Mouse (Mus musculus): ENCODE data around the gene Rab43. TPM values are rescaled to one million over a fixed set of nuclear protein-coding genes. Genes with fewer than 3 reads are reported as not detected.

Rab43 gene
- polyA plus RNA-seq, 1 experiment = 1.6 TPM

GRCm38 (mm10) chr6:87802462-87802861 is 9.5 kb downstream of the Rab43 start:
- H3K27ac ChIP-seq (ENCODE audit: insufficient read depth, low read length) = no peak overlapping the region
- H3K9me3 ChIP-seq (replicated peaks; ENCODE audit: control insufficient read depth, insufficient read depth, low read length, poor library complexity, severe bottlenecking) = no peaks in the 10 kb centered on the region
- H3K36me3 ChIP-seq (ENCODE audit: control insufficient read depth, insufficient read depth, low read length, poor library complexity, severe bottlenecking) = no peaks in the 10 kb centered on the region
- H3K4me3 ChIP-seq (ENCODE audit: low read depth, low read length) = no peak overlapping the region
- no peaks in the 10 kb centered on the region for H3K27me3 ChIP-seq (ENCODE audit: control insufficient read depth, insufficient read depth, low read length, poor library complexity, severe bottlenecking)
- TF ChIP-seq EP300 (IDR thresholded peaks at IDR 0.05; ENCODE audit: insufficient read depth, low read depth, low read length) (no peak), POLR2A (IDR thresholded peaks at IDR 0.05; ENCODE audit: insufficient read depth, low read length) (no peak), CTCF (IDR thresholded peaks at IDR 0.05; ENCODE audit: low read depth, low read length) (no peak)
- H3K9ac ChIP-seq (ENCODE audit: low read depth, poor library complexity, severe bottlenecking) = no peak overlapping the region
- H3K4me1 ChIP-seq (ENCODE audit: control insufficient read depth, insufficient read depth, low read length) = no peaks in the 10 kb centered on the region

DNA sequence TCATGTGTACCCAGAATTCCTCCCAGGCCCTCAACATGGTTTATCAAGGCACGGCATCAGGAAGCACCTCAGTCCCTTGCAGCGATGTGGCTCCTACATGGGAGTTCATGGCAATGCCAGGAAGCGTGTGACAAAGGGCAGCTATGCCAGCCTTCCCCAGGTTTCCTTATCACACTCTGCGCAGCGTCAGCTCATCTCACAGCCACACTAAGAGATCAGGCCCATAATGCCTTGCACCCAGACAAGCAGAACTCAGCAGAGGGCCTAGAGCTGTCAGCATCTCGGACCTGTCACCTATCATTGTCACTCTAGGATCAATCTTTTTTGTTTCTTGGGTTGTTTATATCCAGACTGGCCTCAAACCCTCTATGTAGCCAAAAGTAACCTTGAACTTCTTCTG is 12.4 kb downstream of the Rab43 start:
- Histone ChIP-seq H3K27ac (ENCODE audit: insufficient read depth, low read length) (no peak overlapping the region), H3K9ac (ENCODE audit: low read depth, poor library complexity, severe bottlenecking) (no peak overlapping the region), H3K4me3 (ENCODE audit: low read depth, low read length) (no peak overlapping the region), H3K27me3 (ENCODE audit: control insufficient read depth, insufficient read depth, low read length, poor library complexity, severe bottlenecking) (no peaks in the 10 kb centered on the region), H3K9me3 (replicated peaks; ENCODE audit: control insufficient read depth, insufficient read depth, low read length, poor library complexity, severe bottlenecking) (no peaks in the 10 kb centered on the region), H3K36me3 (ENCODE audit: control insufficient read depth, insufficient read depth, low read length, poor library complexity, severe bottlenecking) (no peaks in the 10 kb centered on the region), H3K4me1 (ENCODE audit: control insufficient read depth, insufficient read depth, low read length) (peaks cover 3% of the 10 kb centered on the region)
- TF ChIP-seq EP300 (IDR thresholded peaks at IDR 0.05; ENCODE audit: insufficient read depth, low read depth, low read length) (no peak), POLR2A (IDR thresholded peaks at IDR 0.05; ENCODE audit: insufficient read depth, low read length) (no peak), CTCF (IDR thresholded peaks at IDR 0.05; ENCODE audit: low read depth, low read length) (no peak)

- no peak overlapping the region for H3K9ac ChIP-seq (ENCODE audit: low read depth, poor library complexity, severe bottlenecking)
- no peaks in the 10 kb centered on the region for H3K27me3 ChIP-seq (ENCODE audit: control insufficient read depth, insufficient read depth, low read length, poor library complexity, severe bottlenecking)
- H3K36me3 ChIP-seq (ENCODE audit: control insufficient read depth, insufficient read depth, low read length, poor library complexity, severe bottlenecking) = no peaks in the 10 kb centered on the region
- TF ChIP-seq CTCF (IDR thresholded peaks at IDR 0.05; ENCODE audit: low read depth, low read length) (no peak), EP300 (IDR thresholded peaks at IDR 0.05; ENCODE audit: insufficient read depth, low read depth, low read length) (no peak), POLR2A (IDR thresholded peaks at IDR 0.05; ENCODE audit: insufficient read depth, low read length) (no peak)
- no peak overlapping the region for H3K27ac ChIP-seq (ENCODE audit: insufficient read depth, low read length)
- no peak overlapping the region for H3K4me3 ChIP-seq (ENCODE audit: low read depth, low read length)
- no peaks in the 10 kb centered on the region for H3K9me3 ChIP-seq (replicated peaks; ENCODE audit: control insufficient read depth, insufficient read depth, low read length, poor library complexity, severe bottlenecking)
- peaks cover 3% of the 10 kb centered on the region for H3K4me1 ChIP-seq (ENCODE audit: control insufficient read depth, insufficient read depth, low read length)
These were observed 14.6 kb downstream of the Rab43 start for GRCm38 (mm10) chr6:87797321-87797720.

GRCm38 (mm10) chr6:87796251-87796880 is 15.6 kb downstream of the Rab43 start:
- Histone ChIP-seq H3K27me3 (ENCODE audit: control insufficient read depth, insufficient read depth, low read length, poor library complexity, severe bottlenecking) (no peaks in the 10 kb centered on the region), H3K27ac (ENCODE audit: insufficient read depth, low read length) (0 out of 2 replicates have a peak overlapping the region, but pooled peaks have one; percentile 12)

GRCm38 (mm10) chr6:87795385-87796150 is 16.4 kb downstream of the Rab43 start:
- H3K36me3 ChIP-seq (ENCODE audit: control insufficient read depth, insufficient read depth, low read length, poor library complexity, severe bottlenecking) = no peaks in the 10 kb centered on the region
- TF ChIP-seq POLR2A (IDR thresholded peaks at IDR 0.05; ENCODE audit: insufficient read depth, low read length) (no peak), EP300 (IDR thresholded peaks at IDR 0.05; ENCODE audit: insufficient read depth, low read depth, low read length) (no peak), CTCF (IDR thresholded peaks at IDR 0.05; ENCODE audit: low read depth, low read length) (no peak)
- H3K27ac ChIP-seq (ENCODE audit: insufficient read depth, low read length) = no peak overlapping the region
- H3K9me3 ChIP-seq (replicated peaks; ENCODE audit: control insufficient read depth, insufficient read depth, low read length, poor library complexity, severe bottlenecking) = no peaks in the 10 kb centered on the region
- H3K4me1 ChIP-seq (ENCODE audit: control insufficient read depth, insufficient read depth, low read length) = peaks cover 3% of the 10 kb centered on the region
- H3K27me3 ChIP-seq (ENCODE audit: control insufficient read depth, insufficient read depth, low read length, poor library complexity, severe bottlenecking) = no peaks in the 10 kb centered on the region
- H3K9ac ChIP-seq (ENCODE audit: low read depth, poor library complexity, severe bottlenecking) = no peak overlapping the region
- no peak overlapping the region for H3K4me3 ChIP-seq (ENCODE audit: low read depth, low read length)

More at GRCm38 (mm10) chr6:87796251-87796880, 15.6 kb downstream of the Rab43 start:
- no peak for TF ChIP-seq EP300 (IDR thresholded peaks at IDR 0.05; ENCODE audit: insufficient read depth, low read depth, low read length)
- TF ChIP-seq POLR2A (IDR thresholded peaks at IDR 0.05; ENCODE audit: insufficient read depth, low read length) = no peak
- no peak for TF ChIP-seq CTCF (IDR thresholded peaks at IDR 0.05; ENCODE audit: low read depth, low read length)
- no peak overlapping the region for H3K9ac ChIP-seq (ENCODE audit: low read depth, poor library complexity, severe bottlenecking)
- H3K4me3 ChIP-seq (ENCODE audit: low read depth, low read length) = no peak overlapping the region
- H3K4me1 ChIP-seq (ENCODE audit: control insufficient read depth, insufficient read depth, low read length) = peaks cover 3% of the 10 kb centered on the region
- H3K36me3 ChIP-seq (ENCODE audit: control insufficient read depth, insufficient read depth, low read length, poor library complexity, severe bottlenecking) = no peaks in the 10 kb centered on the region
- no peaks in the 10 kb centered on the region for H3K9me3 ChIP-seq (replicated peaks; ENCODE audit: control insufficient read depth, insufficient read depth, low read length, poor library complexity, severe bottlenecking)

Measured in ES-Bruce4 (cell line).